Mouse (Mus musculus) testis, adult 2 months (tissue): ENCODE data around the gene Maco1.

ENCODE experiments used
- CTCF ChIP-seq: fragments of 200-500 bp; IDR thresholded peaks from 2 replicates; pipeline ENCODE4 v1.5.1; 2012; ENCODE audit warnings: low read depth, mild to moderate bottlenecking, inconsistent platforms, low read length, moderate library complexity; ENCODE audit not compliant: control insufficient read depth, insufficient read depth, insufficient replicate concordance
- POLR2A ChIP-seq: fragments of 200-500 bp; IDR thresholded peaks from 2 replicates; pipeline ENCODE4 v1.6.1; 2012; ENCODE audit warnings: low read depth, mild to moderate bottlenecking, inconsistent platforms, low read length, moderate library complexity; ENCODE audit not compliant: control insufficient read depth

DNA sequence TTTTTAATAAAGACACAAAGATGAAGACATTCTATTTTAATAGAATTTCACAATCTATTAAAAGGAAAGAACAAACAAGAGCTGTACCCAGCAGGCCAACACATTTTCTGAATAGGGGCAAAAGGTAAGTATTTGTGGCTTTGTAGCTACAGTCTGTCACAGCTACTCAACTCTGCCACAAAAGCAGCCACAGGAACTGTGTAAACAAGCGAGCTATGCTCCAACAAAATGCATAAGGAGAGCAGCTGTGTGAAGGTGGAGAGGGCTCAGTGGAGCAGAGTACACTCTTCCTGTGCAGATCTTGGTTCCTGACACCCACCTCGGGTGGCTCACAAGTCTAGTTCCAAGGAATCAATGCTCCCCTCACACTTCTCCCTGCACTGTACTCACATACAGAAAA is 29.6 kb downstream of the Maco1 start:
- no peak for TF ChIP-seq POLR2A
- no peak for TF ChIP-seq CTCF
